Mouse (Mus musculus) frontal cortex, adult (tissue): ENCODE results near the gene Zan.

Source experiments
- ATAC-seq: cut with Nextera tagmentation; 2 replicates; pipeline ENCODE4 v1.9.2; 2017; ENCODE audit warnings: mild to moderate bottlenecking, moderate library complexity, mixed read lengths; ENCODE audit not compliant: low TSS enrichment

Zan gene

DNA sequence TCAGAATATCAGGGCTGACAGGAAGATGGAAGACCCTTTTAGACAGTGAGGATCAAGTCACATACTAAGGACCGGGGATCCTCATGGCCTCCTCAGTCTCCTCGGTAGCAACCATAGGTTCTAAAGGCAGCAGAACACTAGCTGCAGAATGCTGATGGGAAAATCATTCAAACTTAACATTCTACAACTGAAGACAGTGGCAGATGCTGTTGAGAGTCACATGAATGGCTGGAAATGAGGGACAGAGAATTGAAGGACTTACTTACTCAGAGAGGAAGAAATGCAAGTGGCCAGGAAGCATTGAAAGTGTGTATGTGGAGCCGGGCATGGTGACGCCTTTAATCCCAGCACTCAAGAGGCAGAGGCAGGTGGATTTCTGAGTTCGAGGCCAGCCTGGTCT lies at the start of gene Zan:
TSS of gene Zan (minus strand) at position 101 of the 400 bp plus-strand sequence.
- no peak for ATAC-seq

DNA sequence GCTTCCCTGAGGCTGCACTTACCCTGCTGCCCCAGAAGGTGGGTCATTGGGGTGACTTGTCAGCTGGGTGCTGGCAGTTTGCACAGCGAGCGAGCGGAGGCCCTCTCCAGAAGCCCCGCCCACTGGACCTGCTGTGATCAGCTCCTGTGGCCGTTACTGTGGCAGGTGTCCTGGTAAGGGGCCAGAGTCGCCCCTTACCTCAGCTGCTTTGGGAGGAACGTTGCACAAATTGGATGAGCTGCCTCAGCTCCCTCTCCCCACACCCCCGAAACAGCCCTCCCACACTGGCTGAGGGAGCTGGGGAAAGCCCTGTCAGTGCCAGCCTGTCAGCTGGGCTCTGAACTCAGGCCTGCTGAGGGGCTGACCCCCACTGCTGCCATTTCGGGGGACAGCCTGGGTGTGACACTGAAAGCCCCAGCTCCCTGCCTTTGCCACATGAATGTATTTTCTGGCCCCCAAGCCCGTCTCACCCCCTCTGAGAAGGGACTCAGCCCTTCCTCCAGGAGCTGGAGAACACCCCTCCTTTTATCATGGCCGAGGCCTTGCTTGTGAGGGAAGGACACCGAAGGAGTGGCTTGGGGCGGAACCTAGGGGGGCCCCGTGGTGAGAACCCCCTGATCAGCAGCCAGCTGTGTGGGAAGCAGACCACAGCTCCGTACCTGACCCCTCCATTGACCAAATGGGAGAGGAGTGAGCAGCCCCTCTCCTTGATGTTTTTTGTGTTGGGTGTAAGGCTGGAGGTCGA lies 49.5 kb upstream of the Zan start:
- peak; percentile 21; the same call in 1 of the 2 replicates for ATAC-seq

GRCm38 (mm10) chr5:137525511-137525910 lies 48.6 kb upstream of the Zan start:
- ATAC-seq = no peak

DNA sequence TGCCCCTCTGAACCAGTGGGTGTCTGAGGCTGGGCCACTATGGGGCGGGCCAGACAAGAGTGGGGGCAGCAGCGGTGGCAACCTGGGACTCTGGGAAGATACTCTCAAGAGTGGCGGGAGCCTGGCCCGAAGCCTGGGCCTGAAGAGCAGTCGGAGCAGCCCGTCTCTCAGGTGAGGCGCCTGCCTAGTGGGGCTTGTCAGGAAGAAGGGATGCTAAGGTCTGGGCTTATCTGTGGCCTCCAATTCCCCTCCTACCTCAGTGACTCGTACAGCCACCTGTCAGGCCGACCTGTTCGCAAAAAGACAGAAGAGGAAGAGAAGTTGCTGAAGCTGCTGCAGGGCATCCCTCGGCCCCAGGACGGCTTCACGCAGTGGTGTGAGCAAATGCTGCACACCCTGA lies 47.8 kb upstream of the Zan start:
- ATAC-seq = no peak

GRCm38 (mm10) chr5:137524251-137524515 lies 47.3 kb upstream of the Zan start:
- ATAC-seq = no peak

- 0 out of 2 replicates have a peak, but pooled peaks have one; percentile 10 for ATAC-seq
Measured at GRCm38 (mm10) chr5:137523396-137524250, 46.8 kb upstream of the Zan start.

- ATAC-seq = no peak
Measured at GRCm38 (mm10) chr5:137522711-137523110, 45.8 kb upstream of the Zan start.

DNA sequence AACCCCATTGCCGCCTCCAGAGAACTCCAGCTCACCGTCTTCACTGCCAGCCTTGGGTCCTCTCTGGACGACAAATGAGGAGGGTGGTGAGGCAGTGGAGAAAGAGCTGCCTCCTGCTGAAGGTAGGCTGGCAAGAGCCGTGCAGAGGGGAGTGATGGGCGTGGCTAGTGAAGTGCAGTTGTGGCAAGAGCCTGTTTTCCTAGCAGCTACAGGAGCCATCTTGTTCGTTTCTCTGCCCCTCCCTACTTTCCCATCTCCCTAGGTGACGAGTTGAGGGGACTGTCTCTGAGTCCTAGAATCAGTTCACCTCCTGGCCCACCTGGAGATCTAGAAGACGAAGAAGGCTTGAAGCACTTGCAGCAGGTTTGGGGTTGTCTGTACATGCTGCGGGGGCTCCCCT lies 45.0 kb upstream of the Zan start:
- ATAC-seq = no peak

- no peak for ATAC-seq
Measured at GRCm38 (mm10) chr5:137519691-137520550, 43.1 kb upstream of the Zan start.

DNA sequence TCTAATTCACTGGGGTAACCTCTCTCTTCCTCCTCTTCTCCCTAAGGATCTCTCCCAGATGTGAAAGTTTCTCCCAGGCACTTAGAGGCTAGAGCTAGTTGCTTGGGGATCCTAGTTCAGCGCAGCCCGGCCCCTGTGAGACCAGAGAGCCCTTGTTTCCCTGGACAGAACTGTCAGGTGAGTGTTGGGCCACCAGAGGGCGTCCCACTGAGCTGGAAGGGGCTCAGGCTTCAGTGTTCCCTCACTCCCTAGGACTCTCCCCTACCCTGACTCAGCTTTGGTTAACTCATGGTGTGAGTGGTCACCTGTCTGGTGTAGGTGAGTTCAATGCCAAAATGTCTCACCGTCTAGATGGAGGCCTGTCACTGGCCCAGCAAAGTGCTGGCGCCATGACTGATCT lies 41.6 kb upstream of the Zan start, which contains the start of gene Gigyf1:
TSS of gene Gigyf1 (plus strand) at position 113 of the 400 bp plus-strand sequence.
- peak; percentile 31; the same call in 1 of the 2 replicates for ATAC-seq

GRCm38 (mm10) chr5:137514811-137515210 lies 37.9 kb upstream of the Zan start:
- no peak for ATAC-seq

DNA sequence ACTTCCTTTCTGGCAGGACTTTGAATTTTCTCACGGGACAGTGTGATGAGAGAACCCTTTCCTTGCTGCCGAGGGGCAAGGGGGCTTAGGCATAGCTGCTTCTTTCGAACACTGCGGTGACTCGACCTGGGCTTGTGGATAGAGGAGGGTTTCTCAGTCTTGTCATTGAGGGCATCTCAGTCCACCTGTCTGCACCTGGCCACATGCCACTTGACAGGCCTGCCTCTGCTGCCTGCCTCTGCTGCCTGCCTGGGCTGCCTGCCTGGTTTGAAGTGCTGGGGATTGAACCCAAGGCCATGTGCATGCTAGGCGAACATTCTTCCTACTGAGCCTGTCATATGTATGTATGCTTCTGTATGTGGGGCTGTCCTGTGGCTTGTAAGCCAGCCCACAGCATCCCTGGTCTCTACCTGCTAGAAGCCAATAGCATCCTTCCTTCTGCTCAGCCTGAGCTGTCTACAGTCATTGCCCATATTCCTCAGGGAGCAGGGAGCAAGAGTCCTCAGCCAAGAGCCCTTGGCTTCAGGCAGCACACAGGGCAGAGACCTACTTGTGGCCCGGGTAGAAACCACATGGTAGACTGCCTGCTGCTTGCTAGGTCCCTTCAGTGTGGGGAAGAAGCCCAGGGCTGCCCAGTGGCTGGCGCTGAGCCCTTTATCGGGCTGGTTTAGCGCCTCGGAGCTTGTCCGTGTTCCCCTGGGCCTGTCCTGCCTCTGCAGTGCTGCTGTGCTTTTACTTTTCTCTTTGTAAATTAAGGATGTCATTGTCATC lies 37.3 kb upstream of the Zan start:
- ATAC-seq = no peak

DNA sequence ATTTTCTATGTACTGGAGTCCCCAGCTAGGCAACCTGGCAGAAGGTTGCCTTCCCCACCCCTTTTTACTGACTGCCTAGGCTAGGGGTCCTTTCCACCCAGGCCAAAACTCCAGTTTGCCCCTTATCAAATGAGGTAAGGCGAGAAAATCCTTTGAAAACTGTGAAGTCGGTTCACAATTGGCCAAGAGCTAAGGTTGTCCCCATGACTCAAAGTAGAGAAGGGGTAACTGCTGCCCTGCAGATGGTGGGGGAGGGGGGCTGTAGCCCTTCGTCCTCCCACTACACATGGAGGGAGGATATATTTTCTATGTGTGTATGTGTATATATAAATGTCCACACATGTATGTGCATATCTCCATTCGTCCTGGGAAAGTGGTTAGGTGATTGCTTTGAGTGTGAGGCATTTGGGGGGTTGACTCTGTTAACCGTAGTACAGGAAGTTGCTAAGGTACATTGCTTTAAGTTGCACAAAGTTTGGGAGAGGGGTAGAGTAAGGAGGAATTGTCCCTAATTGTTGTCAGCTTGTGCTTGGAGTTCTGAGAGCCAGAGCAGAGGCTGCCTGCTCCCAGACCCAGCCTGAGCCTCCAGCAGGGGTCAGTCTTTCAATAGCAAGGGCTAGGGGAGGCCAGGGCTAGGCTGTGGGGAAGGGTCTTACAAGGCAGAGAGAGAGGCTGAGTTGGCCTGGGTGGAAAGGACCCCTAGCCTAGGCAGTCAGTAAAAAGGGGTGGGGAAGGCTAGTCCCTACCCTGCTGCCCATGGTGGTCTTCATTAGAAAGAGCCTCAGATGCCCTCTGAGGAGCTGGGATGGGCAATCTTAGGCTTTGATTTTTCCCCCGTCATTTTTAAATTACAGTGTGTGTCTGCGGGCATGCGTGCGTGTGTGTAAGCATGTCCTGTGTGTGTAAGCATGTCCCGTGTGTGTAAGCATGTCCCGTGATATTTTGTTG lies 36.3 kb upstream of the Zan start:
- ATAC-seq = no peak

GRCm38 (mm10) chr5:137511706-137512105 lies 34.8 kb upstream of the Zan start:
- no peak for ATAC-seq

DNA sequence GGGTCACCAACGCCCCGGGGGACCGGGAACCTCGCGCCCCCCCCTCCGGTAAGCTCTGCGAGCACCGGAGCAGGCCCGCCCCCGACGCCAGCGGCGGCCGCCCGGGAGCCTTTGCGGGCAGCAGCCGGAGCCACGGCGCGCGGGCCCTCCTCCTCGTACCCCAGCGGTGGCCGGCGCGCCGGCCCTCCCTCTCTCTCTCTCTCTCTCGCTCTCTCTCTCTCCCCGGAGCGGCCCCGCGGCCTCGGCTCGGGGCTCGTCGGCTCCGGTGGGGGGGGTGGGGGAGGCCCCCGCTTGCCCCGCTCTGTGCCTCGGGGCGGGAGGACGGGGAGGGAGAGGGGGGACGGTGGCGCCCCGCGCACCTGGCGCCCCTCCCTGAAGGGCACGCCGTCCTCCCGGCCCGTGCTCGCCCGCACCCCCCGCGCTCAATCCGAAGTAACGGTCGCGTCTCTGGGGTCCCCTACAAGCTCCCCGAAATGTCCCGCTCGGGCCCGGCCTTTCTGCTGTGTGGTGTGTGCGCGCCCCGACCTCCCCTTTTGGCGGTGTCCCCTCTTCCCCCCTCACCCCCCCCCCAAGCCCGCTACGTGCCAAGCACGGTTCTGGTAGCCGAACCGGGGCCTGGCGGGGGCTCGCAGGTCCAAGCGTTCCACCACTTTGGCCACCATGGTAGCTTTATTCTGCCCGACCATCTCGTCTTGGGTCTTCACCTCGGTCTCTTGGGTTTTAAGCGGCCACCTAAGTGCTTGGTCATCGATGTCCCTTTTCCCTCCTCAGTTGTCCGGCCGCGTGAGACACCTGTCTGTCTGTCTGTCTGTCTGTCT lies 33.9 kb upstream of the Zan start:
- ATAC-seq = 0 out of 2 replicates have a peak, but pooled peaks have one; percentile 41

GRCm38 (mm10) chr5:137510014-137510501 lies 33.2 kb upstream of the Zan start:
- ATAC-seq = 0 out of 2 replicates have a peak, but pooled peaks have one; percentile 25

- no peak for ATAC-seq
Measured at GRCm38 (mm10) chr5:137504041-137504440, 27.2 kb upstream of the Zan start.

DNA sequence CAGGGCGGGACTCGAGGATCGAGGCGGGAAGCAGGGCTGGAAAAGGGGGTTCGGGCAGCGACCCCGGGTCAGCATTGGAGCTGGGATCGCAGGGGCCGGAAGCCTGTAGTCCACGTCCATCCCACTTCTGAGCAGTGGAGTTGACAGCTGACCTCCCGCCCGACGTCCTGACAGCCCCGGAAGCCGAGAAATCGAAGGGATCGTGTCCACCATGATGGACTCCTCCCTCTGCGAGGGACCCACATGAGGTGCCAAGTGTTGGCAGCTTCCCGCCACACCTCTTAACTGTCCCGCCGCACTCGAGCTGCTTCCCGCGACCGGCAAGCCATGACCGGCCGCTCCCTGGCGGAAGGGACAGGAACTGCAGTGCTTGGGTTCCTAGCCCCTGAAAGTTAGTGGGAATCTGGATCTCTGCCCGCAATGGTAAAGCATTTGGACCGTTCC lies 25.8 kb upstream of the Zan start:
- peak; percentile 63 for ATAC-seq
